Mouse (Mus musculus): ENCODE results near the gene Ugt1a10. TPM values are rescaled to one million over a fixed set of nuclear protein-coding genes. Genes with fewer than 3 reads are reported as not detected.

The Ugt1a10 gene
- total and polyA plus RNA-seq, 3 experiments = not detected

DNA sequence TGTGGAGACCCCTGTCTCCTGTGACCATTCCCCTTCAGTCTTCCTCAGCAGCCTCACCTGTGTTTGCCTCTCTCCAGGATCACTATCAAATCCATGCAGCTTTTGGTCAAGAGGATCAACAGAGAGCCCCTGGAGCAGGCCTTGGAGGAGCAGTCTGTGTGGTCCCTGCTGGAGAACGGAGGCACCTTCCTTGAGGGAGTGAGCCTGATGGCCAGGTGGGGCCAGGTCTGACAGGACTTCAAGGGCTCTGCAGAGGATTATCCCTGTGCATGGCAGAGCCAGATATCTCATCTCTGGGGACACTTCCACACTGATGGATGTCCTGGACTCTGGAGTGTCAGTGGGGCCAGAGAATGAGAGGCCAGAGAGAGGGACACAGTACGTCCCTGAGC, 200.3 kb downstream of the Ugt1a10 start:
- DNase-seq = no peak

DNA sequence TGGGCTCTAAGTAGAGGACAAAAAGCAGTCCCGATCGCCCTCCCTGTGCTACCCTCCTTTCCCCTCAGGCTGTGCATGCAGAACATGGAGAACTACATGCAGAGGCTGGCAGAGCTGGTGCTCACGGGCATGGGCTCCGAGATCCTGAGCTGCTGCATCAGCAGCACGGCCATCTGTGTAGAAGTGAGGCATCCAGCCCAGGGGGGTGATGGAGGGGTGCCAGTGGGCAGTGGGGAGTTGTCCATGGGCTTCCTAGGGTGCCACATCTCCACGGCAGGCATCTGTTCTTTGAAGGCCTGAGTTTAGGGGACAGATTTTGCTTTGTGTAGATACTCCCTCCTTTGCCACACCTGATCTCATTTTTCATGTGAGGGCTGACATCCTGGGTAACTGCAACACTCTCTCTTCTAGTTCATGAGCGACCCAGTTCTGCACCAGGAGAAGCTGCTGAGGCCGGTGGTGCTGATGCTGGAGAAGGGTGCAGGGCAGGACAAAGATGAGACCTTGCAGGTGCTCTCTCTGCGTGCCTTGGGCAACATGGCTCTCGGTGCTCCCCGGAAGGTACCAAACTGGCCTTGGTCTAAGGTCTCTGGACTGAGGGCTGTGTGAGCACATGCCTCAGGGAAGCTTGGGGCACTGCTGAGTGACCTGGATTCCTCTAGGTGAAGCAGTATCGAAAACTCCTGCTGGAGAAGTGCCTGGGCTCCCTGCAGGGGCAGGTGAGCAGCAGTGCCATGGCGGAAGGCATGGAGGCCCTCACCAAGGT, 201.0 kb downstream of the Ugt1a10 start:
- no peak for DNase-seq

DNA sequence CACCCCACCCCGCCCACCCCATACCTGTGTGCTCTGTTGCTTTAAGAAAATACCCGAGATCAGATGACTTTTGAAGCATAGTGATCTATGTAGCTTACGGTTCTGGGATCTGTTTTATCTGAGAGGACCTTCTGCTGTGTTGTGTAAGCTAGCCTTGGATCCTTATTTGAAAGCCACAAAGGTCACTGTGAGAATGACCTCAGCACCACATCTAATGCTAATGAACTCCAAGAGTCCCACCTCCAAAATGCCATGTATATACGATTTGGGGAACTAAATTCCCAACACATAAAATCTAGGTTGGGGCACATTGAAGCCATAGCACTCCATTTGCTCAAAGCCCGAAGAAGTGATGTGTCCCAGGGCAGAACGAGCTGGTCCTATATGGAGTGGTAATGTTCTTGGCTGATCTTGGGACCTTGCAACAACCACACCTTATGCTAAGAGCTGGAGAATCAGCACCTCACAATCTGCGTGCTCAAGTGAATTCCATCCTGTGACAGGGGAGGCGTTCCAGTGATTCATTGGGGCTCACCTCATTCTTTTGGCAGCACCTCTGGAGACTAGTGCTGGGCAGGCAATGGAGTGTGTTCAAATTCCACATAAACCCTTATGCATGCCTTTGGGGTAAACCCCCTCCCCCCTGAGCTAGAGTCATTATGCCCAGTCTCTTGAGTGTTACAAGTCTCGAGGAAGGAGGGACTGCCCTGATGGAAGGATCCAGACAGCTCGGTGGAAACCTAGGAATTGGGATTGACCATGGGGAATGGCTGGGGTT, 201.9 kb downstream of the Ugt1a10 start:
- DNase-seq = peak; percentile 22

DNA sequence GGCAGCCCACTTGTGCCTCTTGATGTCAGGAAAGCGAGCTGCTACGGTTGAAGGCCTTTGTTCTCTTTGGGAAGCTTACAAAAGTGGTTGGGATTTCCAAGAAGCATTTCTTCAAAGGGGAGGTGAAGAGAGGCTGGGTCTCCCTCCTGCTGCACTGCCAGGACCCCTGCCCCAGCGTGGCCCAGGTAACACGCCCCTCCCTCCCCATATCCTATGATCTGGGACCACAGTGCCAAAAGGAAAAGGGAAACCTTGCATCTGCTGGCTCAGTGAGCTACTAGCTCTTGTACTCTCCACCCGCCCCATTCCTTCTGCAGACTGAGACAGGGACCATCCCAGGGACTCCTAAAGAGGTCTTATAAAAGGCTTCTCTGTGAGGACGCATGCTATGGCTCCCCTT, 202.5 kb downstream of the Ugt1a10 start:
- DNase-seq = no peak

DNA sequence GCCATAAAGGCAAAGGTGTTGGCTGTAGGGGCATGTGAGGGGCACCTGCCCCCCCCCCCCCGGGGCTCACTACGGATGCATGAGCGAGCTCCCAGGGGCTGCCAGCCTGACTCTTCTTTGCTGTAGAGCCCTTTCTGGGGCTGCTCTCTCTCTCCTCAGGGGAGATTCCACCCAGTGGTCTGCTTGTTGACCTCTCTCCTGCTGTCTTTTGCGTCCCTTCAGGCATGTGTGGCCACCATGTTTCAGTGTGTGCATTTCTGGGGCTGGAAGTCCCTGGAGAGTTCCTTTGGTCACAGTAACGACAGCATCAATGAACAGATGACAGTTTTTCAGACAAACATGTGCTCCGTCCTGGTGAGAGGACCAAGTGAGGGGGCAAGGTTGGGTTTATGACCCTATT, 203.2 kb downstream of the Ugt1a10 start:
- peak; percentile 9 for DNase-seq

DNA sequence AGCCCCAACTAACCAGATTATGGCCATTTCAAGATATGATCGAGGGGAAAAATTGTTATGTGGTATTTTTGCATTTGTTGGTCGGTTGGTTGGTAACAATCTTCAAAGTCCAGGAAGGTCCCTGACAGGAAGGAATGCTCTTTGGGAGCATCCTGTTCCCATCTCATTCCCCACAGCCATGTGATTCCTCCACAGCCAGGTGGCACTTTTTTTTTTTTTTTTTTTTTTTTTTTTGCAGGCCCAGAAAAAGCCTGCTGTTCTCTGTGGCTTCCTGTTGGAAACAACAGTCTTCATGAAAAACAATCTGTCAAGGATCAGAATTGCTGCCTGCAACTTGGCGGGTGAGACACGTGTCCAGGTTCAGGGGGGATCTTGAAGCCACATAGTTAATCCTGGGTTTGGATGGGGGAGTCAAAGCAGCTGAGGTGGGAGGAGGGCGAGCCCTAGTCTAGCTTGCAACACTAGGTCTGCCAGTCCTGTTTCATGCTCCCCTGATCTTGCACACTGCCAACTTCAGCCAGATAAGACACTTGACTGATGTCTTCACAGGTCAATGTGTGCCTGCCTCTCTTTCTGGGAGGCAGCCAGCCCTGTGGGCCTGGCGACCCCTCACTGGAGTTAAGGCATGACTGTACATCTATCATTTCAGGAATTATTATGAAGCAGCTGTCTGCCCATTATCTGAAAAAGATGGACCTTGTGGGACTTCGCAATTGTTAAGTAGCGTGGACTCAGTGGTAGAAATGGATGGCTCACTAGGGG, 203.9 kb downstream of the Ugt1a10 start:
- peak; percentile 59 for DNase-seq

DNA sequence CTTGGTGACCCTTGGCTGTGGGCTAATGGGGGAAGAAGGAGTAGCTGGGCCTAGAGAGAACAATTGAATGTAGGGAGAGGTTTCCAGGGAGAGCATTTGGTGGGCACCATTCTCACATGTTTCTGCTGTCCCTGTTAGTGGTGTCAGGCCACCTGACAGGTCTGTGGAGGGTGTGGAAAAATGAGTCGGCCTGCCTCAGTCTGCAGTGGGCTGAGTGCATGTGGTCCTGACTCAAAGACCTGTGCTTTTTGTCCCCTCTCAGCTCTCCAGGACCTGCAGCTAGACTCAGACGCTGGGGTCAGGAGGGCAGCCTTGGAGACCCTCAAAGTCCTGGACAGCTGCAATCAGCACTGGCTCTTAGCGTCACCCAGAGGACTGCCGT, 204.4 kb downstream of the Ugt1a10 start:
- DNase-seq = peak; percentile 23

DNA sequence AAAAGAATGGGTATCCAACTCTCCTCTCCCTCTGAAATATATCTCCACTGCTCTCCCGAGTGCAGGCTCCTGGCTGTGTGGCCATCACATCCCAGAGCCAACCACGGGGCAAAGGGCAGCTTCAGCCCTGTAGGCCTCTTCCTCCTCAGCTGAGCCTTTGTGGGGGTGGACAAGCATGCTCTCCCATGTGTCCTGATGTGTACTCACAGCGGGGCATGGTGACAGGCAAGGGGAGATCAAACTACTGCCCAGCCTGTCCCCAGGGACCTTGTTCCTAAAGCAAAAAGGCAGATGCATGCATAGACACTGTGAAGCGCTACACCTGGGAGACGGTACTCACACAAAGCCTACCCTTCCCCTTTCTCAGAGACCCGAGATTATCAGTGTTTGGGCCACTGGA, 204.9 kb downstream of the Ugt1a10 start:
- DNase-seq = peak; percentile 67

DNA sequence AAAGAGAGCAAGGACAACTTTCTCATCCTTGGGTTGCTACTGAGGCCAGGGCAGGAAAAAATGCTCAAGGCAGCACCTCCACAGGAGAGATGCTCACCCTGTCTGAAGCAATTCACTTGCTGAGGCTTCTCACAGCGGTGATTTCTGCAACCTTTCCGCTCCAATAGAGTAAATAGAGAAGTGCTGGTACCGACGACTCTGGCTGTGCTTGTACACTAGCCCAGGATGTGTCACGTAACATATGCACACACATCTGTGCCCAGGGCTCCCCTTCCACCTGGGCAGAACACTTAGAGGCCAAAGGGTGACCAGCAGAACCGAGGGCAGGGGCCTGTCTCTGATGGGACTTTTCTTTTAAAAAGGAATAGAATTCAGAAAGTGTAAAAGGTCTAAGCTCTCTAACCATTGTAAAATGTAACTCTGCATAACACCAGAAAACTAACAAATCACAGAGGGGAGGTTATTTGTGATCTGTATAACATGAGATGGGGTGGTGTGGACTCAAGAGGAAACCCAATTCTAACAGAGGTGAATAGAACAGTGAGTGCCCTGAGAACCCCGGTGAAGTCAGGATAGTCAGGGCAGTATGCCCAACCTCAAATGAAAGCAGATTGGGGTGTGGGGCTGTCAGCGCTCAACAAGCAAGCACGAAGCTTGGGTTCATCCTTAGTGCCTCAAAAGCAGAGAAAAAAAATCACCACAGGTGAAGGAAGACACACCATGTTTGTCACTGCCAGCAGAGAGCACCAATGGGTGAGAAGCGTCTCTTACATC, 205.6 kb downstream of the Ugt1a10 start:
- DNase-seq = no peak

DNA sequence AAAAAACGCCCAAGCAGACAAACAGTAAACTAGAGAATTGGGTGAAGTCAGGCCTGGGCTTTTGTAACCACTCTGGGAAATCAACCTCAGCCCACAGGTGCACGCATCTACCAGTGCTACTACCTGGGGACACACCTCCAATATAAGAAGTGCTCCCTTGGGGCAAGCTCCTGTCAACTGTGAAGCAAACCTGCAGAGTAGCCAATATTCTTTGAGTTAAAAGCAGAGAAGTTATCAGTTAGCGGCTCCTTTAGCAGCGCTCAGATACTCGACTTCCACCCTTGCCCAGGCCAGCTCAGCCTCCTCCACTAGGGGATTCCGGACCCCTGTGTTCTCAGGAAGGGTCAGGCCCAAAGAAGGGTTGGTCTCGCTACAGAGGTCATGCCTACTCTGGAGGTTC, 206.5 kb downstream of the Ugt1a10 start:
- DNase-seq = peak; percentile 27

DNA sequence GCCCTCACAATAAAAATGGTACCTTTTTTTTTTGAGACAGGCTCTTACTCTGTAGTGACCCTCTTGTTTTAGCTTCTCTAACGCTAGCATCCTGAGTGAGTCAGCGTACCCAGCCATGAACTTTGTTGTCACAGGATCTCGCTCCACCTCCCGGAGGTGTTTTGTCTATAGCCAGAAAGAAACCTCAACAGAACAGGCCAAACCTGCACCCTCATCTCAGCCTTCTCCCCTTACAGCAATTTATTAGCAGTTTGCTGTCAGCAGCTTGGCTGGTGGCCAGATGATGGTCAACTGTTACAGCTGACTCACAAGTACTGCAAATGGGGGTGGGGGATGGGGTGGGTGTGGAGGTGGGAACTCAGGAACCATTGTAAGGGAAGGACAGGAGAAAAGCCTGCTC, 207.1 kb downstream of the Ugt1a10 start:
- peak; percentile 82 for DNase-seq

DNA sequence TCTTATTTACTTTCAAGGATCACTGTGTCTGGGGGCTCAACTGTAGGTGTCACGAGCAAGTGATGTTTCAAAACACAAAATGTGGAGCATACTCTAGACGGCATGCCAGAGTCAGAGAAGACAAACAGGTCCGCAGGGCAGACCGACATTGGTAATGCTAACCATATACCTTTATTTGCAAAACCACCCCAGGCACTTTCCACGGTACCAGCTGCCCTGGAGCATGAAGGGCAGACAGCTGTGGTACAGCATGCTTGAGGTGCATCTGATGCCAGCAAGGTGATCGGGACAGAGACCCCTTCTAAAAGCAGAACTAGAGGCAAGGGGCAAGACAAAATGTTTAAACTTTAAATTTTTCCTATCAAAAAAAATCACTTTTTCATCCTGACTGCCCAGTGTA, 207.8 kb downstream of the Ugt1a10 start:
- DNase-seq = peak; percentile 18

DNA sequence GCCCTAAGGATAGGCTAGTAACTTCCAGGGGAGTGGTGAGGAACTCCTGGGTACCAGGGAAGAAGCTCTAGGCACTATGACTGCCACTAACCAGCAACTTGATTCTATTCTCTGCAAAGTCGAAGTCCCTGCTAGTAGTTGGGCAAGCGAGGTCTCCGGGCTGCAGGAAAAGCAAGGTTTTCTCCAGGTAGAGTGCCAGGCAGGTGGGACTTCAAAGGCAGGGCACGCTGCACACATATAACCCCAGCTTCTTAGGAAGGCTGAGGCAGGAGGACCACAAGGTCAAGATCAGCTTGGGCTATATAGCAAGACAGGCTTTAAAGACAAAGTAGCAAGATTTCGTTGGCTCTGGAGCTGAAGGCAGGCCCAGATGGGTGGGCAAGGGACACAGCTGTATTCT, 208.6 kb downstream of the Ugt1a10 start:
- peak; percentile 21 for DNase-seq

DNA sequence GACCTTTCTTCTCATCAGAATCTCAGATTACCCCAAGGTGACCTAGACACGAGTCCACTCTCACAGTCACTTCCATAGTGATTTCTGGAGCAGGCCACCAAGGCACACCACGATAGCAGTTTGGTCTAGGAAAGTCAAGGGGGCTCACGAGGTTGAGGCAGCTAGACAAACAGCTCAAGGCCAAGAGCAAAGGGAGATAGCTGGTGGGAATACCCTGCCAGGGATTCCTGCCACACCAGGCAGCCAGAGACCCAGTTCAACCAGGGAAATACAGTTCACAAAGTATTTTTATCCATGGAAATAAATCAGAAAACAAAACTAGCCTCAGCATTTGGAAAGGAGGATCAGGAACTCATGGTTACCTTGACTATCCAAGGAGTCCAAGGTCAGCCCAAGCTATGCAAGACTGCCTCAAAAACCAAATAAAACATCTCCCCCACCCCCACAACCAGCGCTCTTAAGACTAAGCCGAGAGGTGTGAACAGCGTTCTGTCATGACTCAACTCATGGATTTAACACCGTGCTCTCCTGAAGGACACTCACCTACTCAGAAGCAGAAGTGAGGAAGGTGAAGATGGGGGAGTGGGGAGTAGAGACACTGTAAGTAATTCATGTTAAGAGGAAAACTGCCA, 209.2 kb downstream of the Ugt1a10 start:
- peak; percentile 56 for DNase-seq

DNA sequence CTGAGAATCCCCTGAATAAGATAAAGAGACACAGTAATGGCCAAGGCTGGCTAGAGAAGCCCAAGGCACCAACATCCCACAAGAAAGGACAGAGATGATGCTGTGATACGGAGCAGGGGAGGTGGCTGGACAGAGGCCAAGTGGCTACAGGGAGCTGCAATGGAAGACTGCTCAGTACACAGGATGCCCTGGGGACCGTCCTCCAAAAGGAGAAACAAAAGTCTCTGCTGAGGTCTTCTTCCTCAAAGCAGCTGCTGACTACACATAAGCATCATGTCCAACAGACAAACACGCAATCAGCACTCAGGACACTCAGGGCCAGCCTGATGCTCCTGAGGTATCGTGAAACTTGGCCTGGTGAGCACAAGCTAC, 209.7 kb downstream of the Ugt1a10 start:
- peak; percentile 49 for DNase-seq

DNA sequence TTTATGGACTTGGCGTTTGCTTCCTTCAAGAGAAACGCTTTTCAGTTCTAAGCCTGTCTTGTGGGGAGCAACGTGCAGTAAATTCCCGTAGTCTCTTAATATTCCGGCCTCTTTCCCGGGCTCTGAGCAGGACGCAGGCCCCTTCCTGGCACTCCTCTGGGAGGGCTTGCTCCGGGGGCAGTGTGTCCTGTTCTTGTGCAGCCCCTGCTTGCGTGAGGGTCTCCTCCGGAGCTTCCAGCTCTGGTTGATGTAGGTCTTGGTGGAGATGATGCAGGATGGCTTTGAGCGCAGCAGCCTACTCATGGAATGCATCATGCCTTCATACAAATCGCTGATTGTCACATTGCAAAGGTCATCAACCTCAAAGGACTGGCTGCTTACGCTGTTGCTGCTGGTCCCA, 210.9 kb downstream of the Ugt1a10 start:
- DNase-seq = peak; percentile 2

DNA sequence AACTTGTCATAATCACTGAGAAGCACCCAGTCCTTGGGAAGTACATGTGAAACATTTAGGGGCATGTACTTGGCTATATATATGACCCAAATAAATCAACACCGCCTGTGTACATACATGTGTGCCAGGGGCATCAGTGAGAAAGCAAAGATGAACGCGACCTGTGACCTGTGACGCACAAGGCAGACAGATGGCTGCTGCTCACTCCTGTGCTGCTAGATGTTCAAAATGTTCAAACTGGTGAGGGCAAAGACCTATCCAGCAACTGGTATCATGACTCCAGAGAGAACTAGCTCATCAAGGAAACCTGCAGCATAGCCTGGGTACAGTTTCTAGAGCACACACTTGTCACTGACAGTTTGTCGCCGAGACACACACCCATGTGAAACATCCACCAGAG, 212.3 kb downstream of the Ugt1a10 start:
- no peak for DNase-seq

DNA sequence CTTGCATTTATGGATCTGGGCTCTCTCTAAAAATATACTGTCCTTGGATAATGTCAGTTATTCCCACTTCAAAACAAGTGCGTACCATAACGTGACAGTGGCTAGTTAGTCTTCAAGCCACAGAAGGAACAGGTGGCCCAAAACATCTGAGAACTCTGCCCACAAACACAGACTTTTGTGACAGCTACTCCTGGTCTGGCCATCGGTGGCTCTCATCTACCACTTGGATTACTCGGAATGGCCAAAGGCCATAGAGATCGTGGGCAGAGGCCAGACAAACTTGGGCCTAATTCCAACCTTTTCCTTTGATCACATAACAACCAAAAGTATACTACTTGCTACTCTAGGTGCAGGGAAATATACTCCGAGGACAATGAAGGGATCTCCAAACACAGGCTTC, 212.9 kb downstream of the Ugt1a10 start:
- DNase-seq = peak; percentile 49
